Mouse (Mus musculus): Measurements from ENCODE around the gene Cdkal1.

The Cdkal1 gene

GRCm38 (mm10) chr13:29807930-29808329 is 47.5 kb downstream of the Cdkal1 start:
- DNase-seq: no peak

GRCm38 (mm10) chr13:29806871-29807270 is 48.6 kb downstream of the Cdkal1 start:
- DNase-seq: peak; percentile 52

- DNase-seq: peak; percentile 32
These were observed 50.2 kb downstream of the Cdkal1 start for GRCm38 (mm10) chr13:29805296-29805695.

GRCm38 (mm10) chr13:29804034-29804433 is 51.4 kb downstream of the Cdkal1 start:
- no peak for DNase-seq

- DNase-seq: no peak
These were observed 52.8 kb downstream of the Cdkal1 start for GRCm38 (mm10) chr13:29802699-29803098.

GRCm38 (mm10) chr13:29800078-29800477 is 55.4 kb downstream of the Cdkal1 start:
- no peak for DNase-seq

GRCm38 (mm10) chr13:29792112-29792511 is 63.4 kb downstream of the Cdkal1 start:
- no peak for DNase-seq

- no peak for DNase-seq
These were observed 64.0 kb downstream of the Cdkal1 start for GRCm38 (mm10) chr13:29791439-29791838.

- DNase-seq: no peak
These were observed 68.5 kb downstream of the Cdkal1 start for GRCm38 (mm10) chr13:29786984-29787383.

- DNase-seq: no peak
These were observed 70.6 kb downstream of the Cdkal1 start for GRCm38 (mm10) chr13:29784894-29785293.

- DNase-seq: no peak
These were observed 74.1 kb downstream of the Cdkal1 start for GRCm38 (mm10) chr13:29781332-29781731.

- no peak for DNase-seq
These were observed 74.8 kb downstream of the Cdkal1 start for GRCm38 (mm10) chr13:29780713-29781112.

- DNase-seq: no peak
These were observed 76.0 kb downstream of the Cdkal1 start for GRCm38 (mm10) chr13:29779519-29779918.

- no peak for DNase-seq
These were observed 76.4 kb downstream of the Cdkal1 start for GRCm38 (mm10) chr13:29779116-29779515.

GRCm38 (mm10) chr13:29778124-29778523 is 77.3 kb downstream of the Cdkal1 start:
- no peak for DNase-seq

GRCm38 (mm10) chr13:29777225-29777624 is 78.2 kb downstream of the Cdkal1 start:
- no peak for DNase-seq

GRCm38 (mm10) chr13:29775603-29776230 is 79.8 kb downstream of the Cdkal1 start:
- DNase-seq: no peak

- DNase-seq: no peak
These were observed 81.9 kb downstream of the Cdkal1 start for GRCm38 (mm10) chr13:29773563-29773962.

GRCm38 (mm10) chr13:29772970-29773369 is 82.5 kb downstream of the Cdkal1 start:
- no peak for DNase-seq

GRCm38 (mm10) chr13:29769647-29770436 is 85.6 kb downstream of the Cdkal1 start:
- no peak for DNase-seq

- DNase-seq: no peak
These were observed 87.4 kb downstream of the Cdkal1 start for GRCm38 (mm10) chr13:29768104-29768503.

- no peak for DNase-seq
These were observed 87.9 kb downstream of the Cdkal1 start for GRCm38 (mm10) chr13:29767587-29767986.

- DNase-seq: no peak
These were observed 89.1 kb downstream of the Cdkal1 start for GRCm38 (mm10) chr13:29766377-29766776.

- no peak for DNase-seq
These were observed 90.2 kb downstream of the Cdkal1 start for GRCm38 (mm10) chr13:29765296-29765695.

Measured in cerebellum, adult 11-12 months (tissue).